Mouse (Mus musculus) adrenal gland, postnatal 14 days (tissue): ENCODE measurements at regions not wholly inside any gene's neighbourhood (a gene's known extent, or its start where the extent isn't known, plus 50 kb on each side); places are given as distances from the start of the nearest gene placed in this dataset.
A peak's percentile ranks its signal among the peaks of the same experiment; 100 is the strongest.

ENCODE experiments used
- DNase-seq: peaks from one replicate; pipeline ENCODE4 v3.0.0; 2021; ENCODE audit warnings: mixed read lengths

DNA sequence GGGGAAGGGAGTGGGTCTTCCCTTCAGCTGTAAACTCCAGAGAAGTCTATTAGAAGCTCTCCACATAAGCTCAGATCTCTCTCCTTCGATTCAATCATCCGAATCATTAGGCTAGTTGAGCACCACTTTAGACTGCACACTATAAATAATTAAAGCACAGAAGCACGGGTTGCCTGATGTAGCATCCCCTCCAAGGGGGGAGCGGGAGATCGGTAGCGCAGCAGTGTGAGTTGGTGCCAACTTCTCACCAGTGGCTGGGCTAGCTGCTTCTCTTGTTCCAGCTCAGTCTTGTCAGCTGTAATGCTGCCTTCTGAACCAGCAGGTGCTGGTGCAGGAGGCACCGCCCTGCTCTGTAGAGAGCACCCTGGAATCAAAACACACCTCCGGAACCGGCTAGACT, 78.6 kb downstream of the A830031A19Rik start:
- DNase-seq, result no peak

DNA sequence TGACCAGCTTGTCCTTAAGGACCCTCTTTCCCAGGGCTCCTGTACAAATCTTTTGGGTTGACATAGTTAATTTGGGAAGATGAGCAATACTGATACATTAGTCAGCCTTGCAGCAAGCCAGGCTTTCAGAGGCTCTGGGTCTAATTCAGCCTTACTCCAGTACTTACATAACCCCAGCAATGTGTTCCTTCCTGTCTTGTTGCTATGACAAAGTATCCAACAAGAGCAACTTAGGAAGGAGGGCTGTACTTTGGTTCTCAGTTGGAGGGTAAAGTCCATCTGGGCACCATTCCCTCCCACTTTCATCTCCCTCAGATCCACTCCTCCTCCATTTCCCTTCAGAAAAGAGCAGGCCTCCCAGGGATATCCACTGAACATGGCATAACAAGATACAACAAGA, 80.7 kb downstream of the A830031A19Rik start:
- DNase-seq, result no peak

GRCm38 (mm10) chr11:23987532-23988450, 87.1 kb downstream of the A830031A19Rik start:
- DNase-seq, result no peak

- no peak for DNase-seq
Observed at GRCm38 (mm10) chr11:23985231-23985630, 89.6 kb downstream of the A830031A19Rik start.

DNA sequence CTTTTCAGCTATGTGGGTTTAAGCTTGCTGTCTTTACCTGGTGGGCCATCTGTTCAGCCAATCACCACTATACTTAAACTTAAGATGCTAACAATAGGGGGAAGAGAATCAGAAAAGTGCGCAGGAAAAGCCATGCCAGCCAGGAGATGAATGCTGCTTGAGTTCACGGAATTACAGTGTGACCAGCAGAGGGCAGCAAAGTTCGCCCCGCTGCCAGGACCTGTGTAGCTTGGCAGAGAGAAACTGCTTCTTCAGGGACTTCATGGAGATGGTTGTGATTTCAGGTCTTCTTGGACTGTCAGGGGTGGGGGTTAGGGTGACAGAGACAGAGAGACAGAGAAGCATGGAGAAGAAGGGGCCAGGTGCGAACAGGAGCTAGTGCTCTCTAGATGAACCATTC, 84.3 kb upstream of the Papolg start:
- peak; percentile 78 for DNase-seq

- DNase-seq, result no peak
Observed at GRCm38 (mm10) chr11:23978300-23978699, 83.2 kb upstream of the Papolg start.

- DNase-seq, result no peak
Observed at GRCm38 (mm10) chr11:23977096-23977495, 82.0 kb upstream of the Papolg start.

- no peak for DNase-seq
Observed at GRCm38 (mm10) chr11:23954323-23954722, 59.3 kb upstream of the Papolg start.

- DNase-seq, result no peak
Observed at GRCm38 (mm10) chr11:23945966-23946365, 50.9 kb upstream of the Papolg start.
